Mouse (Mus musculus) megakaryocyte, adult 5-6 weeks (primary cell): ENCODE data around the gene Spata21. TPM values are rescaled to one million over a fixed set of nuclear protein-coding genes. Genes with fewer than 3 reads are reported as not detected.

Source experiments
- ATAC-seq: 2 replicates; pipeline ENCODE4 v1.8.0; 2016; ENCODE audit warnings: mild to moderate bottlenecking, inconsistent platforms; ENCODE audit not compliant: poor library complexity, severe bottlenecking
- total RNA-seq, 2 experiments: library from RNA; stranded (forward) in 1 of 2; stranded (reverse) in 1 of 2; fragments of 153-499, 151-499 nt in 1 of 2; fragments of 221-1000, 200-1000 nt in 1 of 2; gene quantifications; 2 replicates each; pipeline versions ENCODE4 v1.2.3 to v1.2.4; 2015 to 2017

Gene Spata21
- total RNA-seq, 2 experiments from 2014 or later = not detected

DNA sequence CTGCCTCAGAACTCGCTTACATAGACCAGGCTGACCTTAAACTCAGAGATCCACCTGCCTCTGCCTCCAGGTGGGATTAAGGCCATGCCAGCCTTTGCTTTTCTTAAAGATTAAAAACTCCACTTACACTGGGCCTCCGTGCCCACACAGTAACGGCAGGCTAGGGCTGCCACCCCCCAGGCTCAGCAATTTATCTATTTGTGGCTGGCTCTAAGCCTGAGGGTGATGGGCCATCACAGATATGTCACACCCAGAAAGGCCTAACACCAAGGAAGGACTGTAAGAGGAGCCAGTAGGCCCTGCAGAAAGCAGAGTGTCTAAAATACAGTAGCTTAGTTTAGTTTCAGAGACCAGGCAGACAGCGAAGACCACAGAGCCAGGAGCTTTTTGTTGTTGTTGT lies 14.0 kb upstream of the Spata21 start:
- no peak for ATAC-seq

DNA sequence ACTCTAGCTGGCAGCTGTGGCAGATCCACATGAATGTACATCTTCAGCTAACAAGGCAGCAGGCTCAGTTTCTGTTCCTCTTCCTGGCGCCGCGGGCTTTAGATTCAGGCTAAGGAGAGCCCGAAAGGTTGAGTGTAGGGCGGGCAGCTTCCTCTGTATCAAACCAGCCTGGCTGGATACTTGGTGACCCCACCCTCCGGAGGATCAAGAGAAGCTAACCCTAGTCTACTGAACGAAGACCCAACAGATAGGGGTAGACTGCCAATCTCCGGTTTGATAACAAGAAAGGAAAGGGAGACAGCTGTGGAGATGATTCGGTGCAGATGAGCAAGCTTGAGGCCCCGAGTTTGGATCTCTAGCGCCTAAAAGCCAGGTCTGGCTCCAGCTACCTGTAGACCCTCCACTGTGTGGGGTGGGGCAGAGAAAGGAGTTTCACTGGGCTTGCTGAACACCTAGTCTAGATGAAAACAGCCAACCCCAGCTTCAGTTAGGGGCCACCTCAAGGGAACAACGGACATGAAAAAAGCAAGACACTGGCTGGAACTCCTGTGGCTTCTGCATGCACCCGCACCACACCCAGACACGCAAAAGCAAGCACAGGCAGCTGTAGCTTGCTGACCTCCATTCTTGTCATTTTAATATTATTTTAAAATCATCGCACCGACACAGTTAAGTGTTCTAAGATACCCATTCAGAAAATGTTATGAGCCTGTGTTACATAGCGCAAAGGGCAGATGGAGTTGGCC lies 11.2 kb upstream of the Spata21 start:
- ATAC-seq = peak; percentile 57

DNA sequence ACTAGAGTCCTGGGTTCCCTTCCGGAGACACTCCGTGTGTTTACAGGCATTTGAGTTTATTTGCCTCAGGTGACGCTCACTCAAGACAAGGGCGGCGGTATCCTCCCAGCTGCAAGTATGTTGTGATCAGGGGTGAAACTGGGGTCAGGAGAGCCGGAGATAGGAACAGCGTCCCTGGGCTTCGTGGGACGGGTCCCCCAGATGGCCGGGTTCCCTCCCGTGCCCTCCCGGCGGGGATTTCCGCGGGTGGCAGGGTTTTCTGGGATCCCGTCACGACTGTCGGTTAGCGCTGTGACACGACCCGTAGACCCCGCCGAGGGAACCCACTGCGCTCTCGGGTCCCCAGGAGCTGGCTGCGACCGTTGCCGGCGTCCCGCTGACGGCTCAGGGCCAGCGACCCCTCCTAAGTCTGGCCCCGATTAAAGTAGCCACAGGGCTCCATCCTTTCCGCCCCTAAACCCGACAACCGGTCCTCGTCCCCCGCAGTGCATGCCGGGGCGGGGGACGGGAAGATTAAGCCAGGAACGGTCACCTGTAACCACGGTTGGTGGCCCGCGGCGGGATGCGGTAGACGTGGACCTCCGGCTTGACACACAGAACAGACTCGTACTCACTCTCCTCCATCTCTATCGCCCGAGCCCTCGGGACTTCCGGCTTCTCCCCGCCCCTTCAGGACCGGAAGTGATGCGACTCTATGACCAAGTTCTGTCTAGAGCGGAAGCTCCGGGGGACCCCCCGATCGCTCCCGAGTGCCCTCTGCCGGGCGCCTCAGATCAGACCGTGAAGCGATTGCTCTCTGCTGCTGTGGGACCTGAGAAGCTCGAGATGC lies 10.2 kb upstream of the Spata21 start, which contains the start of gene Necap2:
Gene Necap2, minus strand, starts transcription at position 677 of the 829 bp plus-strand sequence.
- peak; percentile 96 for ATAC-seq

DNA sequence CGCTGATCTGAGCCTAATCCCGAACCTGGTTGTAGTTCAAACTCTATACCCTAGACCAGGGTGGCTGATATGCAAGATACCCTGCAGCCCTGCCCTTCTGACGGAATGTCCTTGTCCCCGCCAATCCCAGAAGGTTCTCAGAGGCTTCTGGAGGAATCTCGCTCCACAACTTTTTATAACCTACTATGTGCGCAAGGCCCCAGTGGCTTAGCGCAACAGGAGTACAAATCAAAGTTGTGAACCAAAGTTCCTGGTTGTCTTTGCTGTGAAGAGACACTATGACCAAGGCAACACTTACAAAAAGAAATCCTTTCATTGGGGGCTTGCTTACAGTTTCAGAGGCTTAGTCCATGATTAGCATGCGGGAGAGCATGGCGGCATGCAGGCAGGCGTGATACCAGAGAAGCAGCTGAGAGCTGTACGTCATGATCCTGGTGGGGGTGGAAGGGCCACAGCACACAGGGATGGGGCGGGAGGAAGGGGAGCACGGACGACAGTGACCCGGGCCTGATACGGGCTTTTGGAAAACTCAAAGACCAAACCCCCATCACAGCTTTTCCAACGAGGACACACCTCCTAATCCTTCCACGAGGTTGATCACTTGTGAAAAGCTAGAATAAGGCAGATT lies 9.5 kb upstream of the Spata21 start:
- no peak for ATAC-seq

DNA sequence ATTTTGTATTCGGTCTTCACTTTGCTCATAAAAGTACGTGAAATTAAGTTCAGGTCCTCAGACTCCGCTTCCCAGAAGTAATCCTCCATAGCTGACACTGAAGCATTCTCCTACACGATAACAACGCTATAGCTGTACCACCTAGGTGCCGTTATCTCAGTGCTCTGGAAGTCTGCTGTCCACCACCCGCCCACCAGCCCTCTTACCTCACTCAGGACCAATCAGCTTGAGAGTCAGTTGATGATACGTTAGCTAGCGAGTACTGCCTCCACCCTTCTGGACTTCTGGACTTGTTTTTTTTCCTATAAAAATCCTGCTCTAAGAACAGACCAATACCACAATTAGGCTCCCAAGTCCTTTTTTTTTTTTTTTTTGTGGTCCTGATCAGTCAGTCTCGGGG lies 1.3 kb upstream of the Spata21 start:
- no peak for ATAC-seq

DNA sequence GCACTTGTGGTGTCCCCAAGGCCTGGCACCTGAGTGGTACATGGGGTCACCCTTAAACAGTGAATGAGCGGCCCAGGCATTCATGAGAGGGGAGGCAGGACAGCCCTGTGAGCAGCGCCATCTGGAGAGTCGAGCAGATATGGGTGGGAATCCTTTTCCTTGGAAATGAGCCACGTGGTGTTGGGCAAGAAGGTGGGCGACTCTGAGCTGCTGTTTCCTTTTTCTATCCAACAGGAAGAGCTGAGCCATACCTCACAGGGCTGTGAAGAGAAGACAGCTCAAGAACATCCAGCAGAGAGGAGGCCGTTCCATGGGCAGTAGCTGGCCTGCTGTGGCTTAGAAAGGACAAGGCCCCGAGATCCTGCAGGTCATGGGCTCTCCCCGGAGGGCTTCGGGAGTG lies 581 bp downstream of the Spata21 start:
- ATAC-seq = no peak

DNA sequence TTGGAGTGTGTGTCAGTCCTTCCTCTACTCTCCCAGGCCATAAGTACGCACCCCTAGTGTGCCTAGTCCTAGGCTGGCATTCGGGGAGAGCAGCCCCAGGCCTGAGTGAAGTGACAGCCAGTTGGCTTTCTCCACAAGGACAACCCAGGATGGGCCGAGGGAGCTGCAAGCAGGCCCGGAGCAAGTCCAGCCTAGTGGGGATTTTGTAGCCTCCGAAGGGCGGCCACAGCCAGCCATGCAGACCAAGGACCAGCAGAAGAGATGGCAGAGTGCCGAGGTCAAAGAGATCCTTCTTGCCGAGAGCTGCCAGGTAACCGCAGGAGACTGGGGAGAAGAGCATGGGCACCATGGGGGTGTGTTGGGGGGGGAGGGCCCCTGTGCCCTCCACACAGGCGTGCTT lies 6.9 kb downstream of the Spata21 start:
- ATAC-seq = no peak

DNA sequence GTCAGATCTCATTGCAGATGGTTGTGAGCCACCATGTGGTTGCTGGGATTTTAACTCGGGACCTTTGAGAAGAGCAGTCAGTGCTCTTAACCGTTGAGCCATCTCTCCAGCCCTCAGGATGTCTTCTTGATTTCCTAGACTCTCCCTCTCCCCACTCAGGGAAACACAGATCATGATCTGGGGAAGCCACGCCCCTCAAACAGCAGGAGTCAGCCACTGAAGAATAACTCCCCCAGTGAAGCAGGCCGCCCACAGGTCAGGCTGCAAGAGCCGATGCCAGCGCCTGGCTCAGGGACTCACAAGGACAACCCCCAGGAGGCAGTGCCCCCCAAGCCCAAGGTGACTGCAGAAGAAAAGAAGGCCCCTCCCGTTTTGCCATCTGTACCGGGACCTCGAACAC lies 8.6 kb downstream of the Spata21 start:
- ATAC-seq = no peak

DNA sequence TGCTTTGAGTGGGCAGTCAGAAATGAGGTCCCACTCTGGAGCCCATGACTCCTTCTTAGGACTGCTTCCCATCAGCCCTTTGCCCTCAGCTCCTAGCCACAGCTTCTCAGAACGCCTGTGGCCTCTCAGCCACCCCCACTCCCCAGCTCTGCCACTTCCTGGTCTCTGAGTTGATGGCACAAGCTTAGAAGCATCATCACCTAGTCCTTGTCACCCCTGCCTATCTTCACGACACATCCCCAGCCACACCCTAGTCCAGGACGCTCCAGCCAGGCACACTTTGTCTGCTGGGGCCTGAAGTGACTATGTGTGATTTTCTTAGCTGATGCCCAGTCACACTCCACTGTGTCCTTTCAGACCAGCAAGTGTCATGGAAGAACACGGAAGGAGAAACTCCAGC lies 10.8 kb downstream of the Spata21 start:
- peak; percentile 64 for ATAC-seq

DNA sequence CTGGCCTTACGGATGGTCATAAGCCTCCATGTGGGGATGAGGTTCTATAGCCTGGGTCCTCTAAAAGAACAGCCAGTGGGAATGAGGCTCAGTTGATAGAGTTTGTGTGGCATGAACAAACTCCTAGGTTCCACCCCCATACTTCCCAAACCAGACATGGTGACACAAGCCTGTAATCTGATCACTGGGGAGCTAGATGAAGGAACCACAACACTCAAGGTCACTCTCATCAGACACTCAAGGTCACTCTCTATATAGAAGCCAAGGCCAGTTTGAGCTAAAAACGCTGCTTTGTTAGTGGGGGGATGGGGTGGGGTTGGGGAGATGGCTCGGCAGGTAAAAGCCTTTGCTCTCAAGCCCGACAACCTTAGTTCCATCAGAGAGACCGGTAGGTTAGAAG lies 11.8 kb downstream of the Spata21 start:
- ATAC-seq = no peak

DNA sequence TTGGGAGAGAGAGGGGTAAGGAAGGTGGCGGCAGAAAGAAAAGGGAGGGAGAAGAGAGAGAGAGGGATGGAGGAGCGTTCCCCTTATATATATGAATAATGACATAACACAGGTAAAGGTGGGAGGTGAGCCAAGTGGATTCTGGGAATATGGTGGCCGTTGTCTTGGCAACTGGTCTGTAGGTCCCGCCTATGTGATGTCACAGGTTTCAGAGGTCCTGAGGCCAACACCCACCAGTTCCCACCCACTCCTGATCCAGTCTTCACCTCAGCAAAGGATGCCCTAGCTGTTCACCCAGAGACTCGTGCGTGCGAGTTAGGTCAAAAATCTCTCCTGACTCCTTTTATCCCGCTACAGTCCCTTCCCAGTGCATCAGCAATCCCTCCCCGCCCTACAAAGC lies 13.2 kb downstream of the Spata21 start:
- no peak for ATAC-seq

DNA sequence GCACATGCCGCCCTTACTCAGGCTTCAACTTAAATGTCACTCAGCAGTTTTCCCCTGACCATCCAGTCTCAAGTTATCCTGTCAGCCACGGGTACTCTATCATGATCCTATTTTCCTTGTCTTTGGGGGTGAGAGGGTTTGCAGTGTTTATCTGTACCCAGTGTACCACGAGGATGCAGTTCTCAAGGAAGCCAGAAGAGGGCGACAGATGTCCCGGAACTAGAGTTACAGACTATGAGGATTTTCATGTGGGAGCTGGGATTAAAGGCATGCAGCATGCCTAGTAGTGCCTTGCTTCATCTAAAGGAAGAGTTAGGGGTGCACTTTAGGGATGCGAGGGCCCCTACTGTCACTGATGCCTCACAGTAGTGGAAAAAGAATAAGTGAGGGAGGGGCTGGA lies 13.7 kb downstream of the Spata21 start:
- no peak for ATAC-seq

DNA sequence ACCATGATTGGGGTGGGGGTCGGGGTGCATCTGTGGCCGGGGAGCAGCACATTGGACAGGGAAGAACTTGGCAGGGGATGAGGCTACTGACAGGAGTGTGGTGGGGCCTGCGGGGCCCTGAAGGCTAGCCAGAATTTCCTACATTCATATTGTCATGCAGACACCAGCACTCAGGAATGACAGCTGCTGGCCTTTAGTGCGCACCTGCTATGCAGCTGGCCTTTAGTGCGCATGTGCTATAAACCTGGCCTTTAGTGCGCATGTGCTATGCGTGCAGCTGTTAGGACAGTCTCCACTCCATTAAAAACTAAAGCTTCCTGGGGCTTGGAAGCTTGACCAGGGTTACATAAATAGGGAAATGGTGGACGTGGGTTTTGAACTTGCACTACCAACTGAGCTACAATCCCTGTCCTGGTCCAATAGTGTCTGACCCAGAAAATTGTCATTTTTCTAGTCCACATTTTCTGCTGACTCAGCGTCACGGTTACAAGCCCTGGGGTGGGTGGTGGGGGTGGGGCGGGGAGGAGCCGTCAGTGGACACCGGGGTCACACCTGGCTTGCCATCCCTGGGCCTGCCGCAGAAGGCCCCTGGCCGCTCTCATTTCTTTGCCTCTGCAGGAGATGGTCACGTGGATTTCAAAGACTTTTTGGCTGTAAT lies 18.5 kb downstream of the Spata21 start:
- ATAC-seq = no peak

DNA sequence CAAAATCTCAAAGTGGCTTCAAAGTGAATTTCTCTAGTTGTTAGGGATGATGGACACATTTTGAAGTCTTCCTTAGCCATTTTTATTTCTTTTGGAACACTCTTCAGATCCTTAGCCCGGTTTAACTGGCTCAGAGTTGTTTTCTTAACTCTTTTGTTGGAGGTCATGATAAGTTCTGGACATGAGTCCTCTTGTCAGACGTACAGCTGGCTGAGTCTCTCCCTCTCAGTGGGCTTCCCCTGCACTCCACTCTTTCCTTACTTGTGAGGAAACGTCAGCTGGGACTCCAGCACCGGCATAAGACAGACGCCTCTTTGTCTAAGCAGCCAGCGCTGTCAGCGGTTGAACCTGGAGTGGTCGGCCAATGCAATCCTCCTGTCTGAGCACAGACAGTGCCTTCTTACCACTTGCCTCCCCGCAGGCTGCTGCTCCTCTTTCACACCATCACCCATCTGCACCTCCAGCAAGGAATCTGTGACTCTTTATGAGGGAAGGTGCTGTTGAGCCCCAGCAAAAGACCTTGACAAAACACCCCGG lies 20.1 kb downstream of the Spata21 start:
- no peak for ATAC-seq

DNA sequence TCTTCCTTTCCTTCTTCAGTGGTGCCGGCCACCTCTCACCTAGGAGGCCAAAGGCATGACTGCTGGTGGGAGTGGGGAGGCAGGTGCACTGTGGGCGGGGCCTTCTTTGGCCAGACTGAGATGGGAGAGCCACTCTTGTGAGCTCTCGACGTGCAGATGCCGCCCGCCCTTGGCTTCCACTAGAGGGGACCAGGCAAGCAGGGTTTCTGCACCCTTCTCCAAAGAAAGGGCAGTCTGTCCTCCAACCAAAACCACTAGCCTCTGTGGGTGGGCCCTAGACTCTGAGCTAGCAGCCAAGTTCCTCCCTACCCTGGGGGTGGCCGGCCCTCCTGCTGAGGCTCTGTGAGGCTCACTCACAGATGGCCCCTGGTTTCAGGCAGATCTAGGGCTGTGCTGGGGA lies 25.7 kb downstream of the Spata21 start:
- ATAC-seq = no peak

DNA sequence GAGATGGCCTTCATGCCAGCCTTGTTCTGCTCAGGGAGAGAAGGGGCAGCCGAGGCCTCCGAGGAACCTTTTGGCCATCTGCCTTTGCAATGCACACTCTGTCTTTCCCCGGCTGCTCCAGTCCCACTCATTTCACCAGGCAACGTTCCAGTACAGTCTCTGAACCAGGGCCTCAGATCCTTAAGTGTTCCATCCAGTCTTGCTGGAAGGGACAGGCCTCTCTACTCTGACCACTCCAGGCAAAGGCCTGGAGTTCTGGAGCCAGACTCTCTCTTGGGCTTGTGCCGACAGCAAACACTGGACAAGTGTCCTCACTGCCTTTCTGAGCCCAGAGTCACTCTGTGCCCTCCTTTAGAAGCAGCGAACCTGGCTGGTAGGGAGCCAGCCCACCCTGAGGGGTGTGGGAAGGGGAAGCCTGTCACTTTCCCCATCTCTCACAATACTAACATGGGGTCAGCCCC lies 26.4 kb downstream of the Spata21 start:
- ATAC-seq = no peak

DNA sequence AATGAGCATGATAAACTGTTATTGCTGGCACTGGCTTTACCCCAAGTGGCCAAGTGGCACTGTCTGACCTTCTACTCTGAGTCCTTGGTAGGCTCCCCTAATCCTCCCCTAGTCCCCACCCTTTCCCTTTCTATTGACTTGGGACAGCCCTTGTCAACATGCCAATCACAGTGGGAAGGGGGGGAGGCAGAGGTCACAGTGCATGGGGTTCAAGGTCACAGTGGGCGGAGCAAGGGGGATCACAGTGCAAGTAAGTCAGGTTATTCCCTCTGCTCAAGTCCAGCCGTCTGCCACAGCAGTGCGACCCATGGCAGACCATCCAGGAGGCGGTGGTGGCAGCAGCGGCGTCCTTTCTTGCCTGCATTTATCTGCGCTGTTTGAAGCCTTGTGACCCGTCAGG lies 27.3 kb downstream of the Spata21 start:
- ATAC-seq = no peak

DNA sequence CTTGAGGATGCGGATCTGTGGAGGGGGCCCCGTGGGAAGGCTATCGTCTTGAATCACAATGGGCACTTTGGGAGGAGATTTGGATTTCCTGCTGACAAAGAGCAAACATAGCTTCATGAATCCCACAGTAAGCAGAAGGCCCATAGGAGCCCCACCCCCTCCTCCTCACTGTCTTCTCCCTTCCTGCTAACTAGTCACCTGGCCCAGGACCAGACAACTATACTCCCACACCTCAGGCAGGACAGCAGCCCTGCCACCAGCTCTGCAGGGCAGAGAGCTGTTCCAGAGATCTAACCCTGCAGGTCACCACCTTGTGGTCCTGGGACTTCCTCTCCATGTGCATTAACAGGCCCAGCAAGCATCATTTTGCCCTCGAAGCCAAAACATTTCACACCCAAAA lies 30.6 kb downstream of the Spata21 start:
- ATAC-seq = no peak

DNA sequence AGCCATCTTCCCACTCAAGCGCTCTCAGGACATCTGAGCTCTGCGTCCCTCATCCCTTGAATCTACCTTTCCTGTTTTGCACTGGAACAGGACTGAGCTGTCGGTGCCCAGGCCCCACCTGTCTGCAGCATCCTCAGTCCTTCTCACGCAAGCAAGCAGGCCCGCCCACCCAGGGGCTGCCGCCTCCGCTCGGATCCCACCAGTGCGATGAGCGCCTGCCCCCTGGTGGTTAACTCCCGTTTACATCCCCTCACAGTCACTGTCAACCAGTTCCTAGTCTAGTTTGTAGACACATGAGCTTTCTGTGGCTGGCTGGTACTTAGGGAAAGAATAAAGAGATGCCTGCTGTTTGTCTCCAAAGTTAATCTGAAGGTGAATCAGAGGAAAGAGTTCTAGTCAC lies 32.6 kb downstream of the Spata21 start:
- no peak for ATAC-seq

DNA sequence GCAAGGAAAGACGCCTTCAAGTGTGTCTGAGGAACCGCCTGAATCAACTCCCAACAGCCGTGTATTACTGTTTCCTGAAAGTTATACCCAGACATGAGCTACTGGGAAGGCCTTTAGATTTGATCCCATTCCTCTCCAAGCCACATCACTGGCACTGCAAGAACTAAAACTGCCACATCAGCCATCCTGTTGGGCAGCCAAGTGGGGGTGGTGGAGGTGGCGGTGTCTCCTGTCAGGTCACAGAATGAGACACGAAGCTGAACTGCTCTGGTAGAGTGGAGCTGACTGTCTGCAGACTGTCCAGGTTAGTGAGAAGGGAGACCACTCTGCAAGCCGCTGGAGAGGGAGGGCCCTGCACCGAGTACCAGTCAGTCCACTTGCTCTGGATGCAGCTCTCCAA lies 34.5 kb downstream of the Spata21 start:
- ATAC-seq = no peak

DNA sequence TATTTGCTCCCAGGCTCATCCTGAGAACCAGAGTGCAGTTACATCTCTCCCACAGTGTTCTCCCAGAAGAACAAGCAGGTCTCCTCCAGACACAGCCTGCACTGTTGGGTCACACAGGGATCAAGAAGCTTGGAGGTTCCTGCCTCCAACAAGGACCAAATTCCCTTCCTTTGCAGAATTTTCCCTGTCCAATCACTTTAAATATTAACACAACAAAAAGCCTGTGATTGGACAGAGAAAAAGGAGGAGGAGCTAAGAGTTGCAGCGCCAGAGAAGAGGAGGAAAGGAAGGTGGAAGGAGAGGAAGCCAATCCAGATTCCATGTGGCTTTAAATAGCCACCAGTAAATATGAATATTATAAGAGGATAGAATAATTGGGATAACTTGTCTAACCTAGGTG lies 34.9 kb downstream of the Spata21 start:
- no peak for ATAC-seq
